Mouse (Mus musculus) stomach, embryonic 14.5 days (tissue): ENCODE results near the gene Klra8. TPM values are rescaled to one million over a fixed set of nuclear protein-coding genes. Genes with fewer than 3 reads are reported as not detected.
"Not testable (repeated sequence)": the region's sequence is repeated elsewhere in the genome, so short reads cannot be mapped to it uniquely, and the experiment has no call there.

Experiments used
- ATAC-seq: fragments of 200-750 bp; cut with Nextera tagmentation; 2 replicates; pipeline ENCODE4 v1.8.0; 2017; ENCODE audit warnings: low read depth, moderate TSS enrichment; ENCODE audit not compliant: insufficient number of reproducible peaks, insufficient read depth, low FRiP score
- H3K27ac ChIP-seq: fragments of 300-500 bp; sonication (generic); 2 replicates; pipeline ENCODE4 v1.5.1; 2014; ENCODE audit warnings: mild to moderate bottlenecking, low read length, moderate library complexity, mixed read lengths
- H3K27me3 ChIP-seq: fragments of 300-500 bp; sonication (generic); 2 replicates; pipeline ENCODE4 v1.6.1; 2014; ENCODE audit warnings: low read length, control low read depth, mixed read lengths; ENCODE audit not compliant: control insufficient read depth, insufficient read depth
- H3K36me3 ChIP-seq: fragments of 300-500 bp; sonication (generic); 2 replicates; pipeline ENCODE4 v1.6.1; 2014; ENCODE audit warnings: mild to moderate bottlenecking, control low read depth, low read length, moderate library complexity, mixed read lengths; ENCODE audit not compliant: control insufficient read depth, insufficient read depth
- H3K4me1 ChIP-seq: fragments of 300-500 bp; sonication (generic); 2 replicates; pipeline ENCODE4 v1.6.1; 2014; ENCODE audit warnings: low read length, control low read depth, mixed read lengths; ENCODE audit not compliant: control insufficient read depth, insufficient read depth
- H3K4me2 ChIP-seq: fragments of 300-500 bp; sonication (generic); replicated peaks from 2 replicates; pipeline ENCODE4 v1.6.1; 2014; ENCODE audit warnings: low read depth, low read length, control low read depth
- H3K4me3 ChIP-seq: fragments of 300-500 bp; sonication (generic); 2 replicates; pipeline ENCODE4 v1.5.1; 2014; ENCODE audit warnings: low read depth, low read length, control low read depth
- H3K9ac ChIP-seq: fragments of 300-500 bp; sonication (generic); replicated peaks from 2 replicates; pipeline ENCODE4 v1.6.1; 2014; ENCODE audit warnings: low read depth, mild to moderate bottlenecking, control low read depth, low read length, moderate library complexity, mixed read lengths
- H3K9me3 ChIP-seq: fragments of 300-500 bp; sonication (generic); 2 replicates; pipeline ENCODE4 v1.6.1; 2016; ENCODE audit warnings: low read depth, low read length, control low read depth; ENCODE audit not compliant: control insufficient read depth
- WGBS: fragments of 180-500 bp; shearing (Covaris S2); extraction: QIAGEN DNeasy Blood & Tissue Kit; methylation state at CpG from one replicate; pipeline ENCODE4 v1.1.7; 2014; 5-methylcytosine and 5-hydroxymethylcytosine counted together
- polyA plus RNA-seq: library from polyadenylated mRNA; unstranded; fragments of >200 nt; fragmentation: Nextera tagmentation; extraction: Ambion mirVana; gene quantifications from 2 replicates; pipeline ENCODE4 v1.2.1, GENCODE M21; 2014

Klra8 gene
- polyA plus RNA-seq: not detected in 2 replicates

- H3K4me3 ChIP-seq, H3K9ac ChIP-seq, H3K27me3 ChIP-seq, H3K9me3 ChIP-seq, ATAC-seq, H3K4me2 ChIP-seq, H3K4me1 ChIP-seq, H3K36me3 ChIP-seq, H3K27ac ChIP-seq: not testable (repeated sequence)
- 62% methylated on average over 4 of the region's 4 CpGs for WGBS
Observed at GRCm38 (mm10) chr6:130129798-130130197, at the start of gene Klra8. Gene Klra8 (minus strand): TSS chr6:130129898.

GRCm38 (mm10) chr6:130110485-130110884 is 19.2 kb downstream of the Klra8 start:
- WGBS: 85% methylated on average over 1 of the region's 1 CpGs
- Histone ChIP-seq H3K9ac (no peak overlapping the region), H3K27me3 (no peaks in the 10 kb centered on the region), H3K4me3 (no peak overlapping the region), H3K4me1 (no peaks in the 10 kb centered on the region), H3K36me3 (no peaks in the 10 kb centered on the region), H3K9me3 (no peaks in the 10 kb centered on the region), H3K4me2 (no peak overlapping the region), H3K27ac (no peak overlapping the region)
- ATAC-seq: no peak

- not testable (repeated sequence) for H3K27ac ChIP-seq, H3K9me3 ChIP-seq, H3K27me3 ChIP-seq, H3K4me1 ChIP-seq, H3K4me2 ChIP-seq, ATAC-seq, H3K36me3 ChIP-seq, H3K4me3 ChIP-seq, H3K9ac ChIP-seq
- WGBS: 78% methylated on average over 3 of the region's 3 CpGs
Observed at GRCm38 (mm10) chr6:130102743-130103142, 27.0 kb downstream of the Klra8 start.

GRCm38 (mm10) chr6:130092336-130092948 is 37.3 kb downstream of the Klra8 start:
- no peaks in the 10 kb centered on the region for H3K36me3 ChIP-seq
- H3K4me1 ChIP-seq: no peaks in the 10 kb centered on the region
- H3K27me3 ChIP-seq: no peaks in the 10 kb centered on the region
- no peak for ATAC-seq
- H3K27ac ChIP-seq: no peak overlapping the region
- H3K4me2 ChIP-seq: no peak overlapping the region
- 76% methylated on average over 5 of the region's 5 CpGs for WGBS
- H3K9me3 ChIP-seq: no peaks in the 10 kb centered on the region
- no peak overlapping the region for H3K9ac ChIP-seq
- no peak overlapping the region for H3K4me3 ChIP-seq

- not testable (repeated sequence) for H3K4me2 ChIP-seq, H3K9ac ChIP-seq, H3K36me3 ChIP-seq, H3K27me3 ChIP-seq, ATAC-seq, H3K9me3 ChIP-seq, H3K4me1 ChIP-seq, H3K4me3 ChIP-seq, H3K27ac ChIP-seq
- WGBS: 67% methylated on average over 1 of the region's 1 CpGs
Observed at GRCm38 (mm10) chr6:130067171-130067570, 62.5 kb downstream of the Klra8 start, which contains the start of gene Klra4. Gene Klra4 (minus strand): TSS chr6:130067271.

Other genes with a start within 250 kb of the Klra8 start
- gene Klra5, start 212.2 kb downstream of the Klra8 start, polyA plus RNA-seq: not detected in 2 replicates
- gene Klra6, start 102.9 kb downstream of the Klra8 start, polyA plus RNA-seq: not detected in 2 replicates
- not detected in 2 replicates for gene Klra4, start 62.6 kb downstream of the Klra8 start, polyA plus RNA-seq
- not detected in 2 replicates for gene Klra9, start 63.2 kb upstream of the Klra8 start, polyA plus RNA-seq
- not detected in 2 replicates for gene Klra7, start 103.4 kb upstream of the Klra8 start, polyA plus RNA-seq
- gene Klra10, start 152.0 kb upstream of the Klra8 start, polyA plus RNA-seq: not detected in 2 replicates
- gene Klra3, start 207.7 kb upstream of the Klra8 start, polyA plus RNA-seq: not detected in 2 replicates